In genomic region chr4:98257711-98258110, GRCm38 (mm10) we compare ENCODE assay signal across 14 mouse cellular contexts.
DNase-seq lines count a peak whose midpoint lies in the region; ATAC-seq and TF ChIP-seq lines count a peak whose summit lies in the region.
"Had no signal": no experiment of that assay in that cellular context is flagged by ENCODE, and none has a peak within 500 bp of the region (broad histone marks: within the 10 kb centered on the region; RNA-seq: fewer than 3 reads in every experiment).

No protein-coding gene starts in this region.

- no peak overlapping the region for H3K4me3 ChIP-seq in gastrocnemius, adult 2 months
- H3K4me3 ChIP-seq: embryonic facial prominence, embryonic 12.5 days; hindbrain, embryonic 15.5 days; kidney, embryonic 15.5 days; limb, embryonic 10.5 days; midbrain, embryonic 13.5 days had no signal

- no peak for TF ChIP-seq CTCF in gastrocnemius, adult 2 months (IDR thresholded peaks at IDR 0.05)

- DNase-seq in gastrocnemius, adult 2 months: peak; percentile 61
- DNase-seq in gastrocnemius, postnatal 4 days (ENCODE audit: low spot score in 2 of 2): no peak
- DNase-seq in ovary, postnatal 36 days (ENCODE audit: low spot score): peak; percentile 52
- no peak for DNase-seq in ovary, postnatal 10 days (ENCODE audit: low spot score)
- peak; percentile 29 to 34 for DNase-seq in layer of hippocampus, postnatal 10 days (ENCODE audit: low spot score in 2 of 2)
- DNase-seq in urinary bladder, postnatal 4 days (ENCODE audit: low spot score in 2 of 2): no peak
- no peak for DNase-seq in urinary bladder, postnatal 10 days (ENCODE audit: low spot score)
- DNase-seq: cerebellum, adult 11 months had no signal

- no peak for ATAC-seq in erythroid progenitor cell, adult 5-6 weeks (replicated peaks; ENCODE audit: low FRiP score, poor library complexity, severe bottlenecking)
- ATAC-seq: midbrain, embryonic 13.5 days had no signal

- H3K27ac ChIP-seq in gastrocnemius, adult 2 months: peak overlapping the region; percentile 80
- H3K27ac ChIP-seq: embryonic facial prominence, embryonic 12.5 days; hindbrain, embryonic 15.5 days; kidney, embryonic 15.5 days; limb, embryonic 10.5 days; midbrain, embryonic 13.5 days had no signal

- intact Hi-C loops in gastrocnemius, adult 2 months (cut with DNase I): loop anchor here (2.0 to 10.0 kb wide), 3 partner anchors 65 to 513 kb away; no protein-coding TSS in a partner anchor

Comparison
In these comparisons a context has a peak if more than half of its experiments do, and no peak if none do; other contexts are left out.
1. DNase-seq: peak in gastrocnemius, adult 2 months (single experiment), ovary, postnatal 36 days (single experiment) and layer of hippocampus, postnatal 10 days (2 of 2); none in gastrocnemius, postnatal 4 days (0 of 2), ovary, postnatal 10 days (single experiment), urinary bladder, postnatal 4 days (0 of 2) and urinary bladder, postnatal 10 days (single experiment).